Mouse (Mus musculus) olfactory bulb, adult 2 months (tissue): ENCODE measurements around the gene Arl6ip1.

Experiments
- CTCF ChIP-seq: fragments of 200-500 bp; IDR thresholded peaks from 2 replicates; pipeline ENCODE4 v1.5.1; 2012; ENCODE audit warnings: low read depth, mild to moderate bottlenecking, low read length, moderate library complexity; ENCODE audit not compliant: insufficient read depth
- POLR2A ChIP-seq: fragments of 200-500 bp; IDR thresholded peaks from 2 replicates; pipeline ENCODE4 v1.6.1; 2012; ENCODE audit warnings: mild to moderate bottlenecking, low read depth, low read length, moderate library complexity; ENCODE audit not compliant: insufficient read depth

- no peak for TF ChIP-seq CTCF
- no peak for TF ChIP-seq POLR2A
Measured at GRCm38 (mm10) chr7:118119142-118119541, 10.3 kb downstream of the Arl6ip1 start.
